ENCODE assay signal across 24 mouse cellular contexts in genomic region chr17:67902847-67903246, GRCm38 (mm10).
DNase-seq lines count a peak whose midpoint lies in the region; ATAC-seq and TF ChIP-seq lines count a peak whose summit lies in the region.
"Had no signal": no experiment of that assay in that cellular context is flagged by ENCODE, and none has a peak within 500 bp of the region (broad histone marks: within the 10 kb centered on the region; RNA-seq: fewer than 3 reads in every experiment).

No protein-coding gene starts in this region.

- no peaks in the 10 kb centered on the region for H3K9me3 ChIP-seq in embryonic facial prominence, embryonic 11.5 days (replicated peaks; ENCODE audit: control insufficient read depth, low read length)
- no peaks in the 10 kb centered on the region for H3K9me3 ChIP-seq in embryonic facial prominence, embryonic 10.5 days
- no peaks in the 10 kb centered on the region for H3K9me3 ChIP-seq in intestine, embryonic 16.5 days (ENCODE audit: control insufficient read depth, low read length)
- no peaks in the 10 kb centered on the region for H3K9me3 ChIP-seq in intestine, postnatal 0 days (ENCODE audit: control insufficient read depth)
- H3K9me3 ChIP-seq in lung, embryonic 14.5 days (ENCODE audit: low read depth, low read length): no peaks in the 10 kb centered on the region
- H3K9me3 ChIP-seq: embryonic facial prominence, embryonic 12.5 days; intestine, embryonic 15.5 days; midbrain, embryonic 13.5 days; neural tube, embryonic 13.5 days had no signal

- TF ChIP-seq CTCF in intestine, postnatal 0 days (IDR thresholded peaks at IDR 0.05; ENCODE audit: low read depth): no peak
- no peak for TF ChIP-seq CTCF in lung, embryonic 14.5 days (IDR thresholded peaks at IDR 0.05; ENCODE audit: low read depth)

- peak; percentile 22 for DNase-seq in embryonic facial prominence, embryonic 11.5 days (ENCODE audit: low spot score)
- no peak for DNase-seq in embryonic facial prominence, embryonic 10.5 days (ENCODE audit: low spot score)
- DNase-seq in lung, embryonic 14.5 days: peak; percentile 32
- no peak for DNase-seq in lung, adult 18-20 months
- DNase-seq in cerebellum, postnatal 36 days: no peak
- DNase-seq: adrenal gland, postnatal 14 days; cerebellum, adult 2 months; cerebellum, postnatal 25 days; gastrocnemius, postnatal 36 days; heart, postnatal 4 days; kidney, postnatal 36 days; left cerebral cortex, postnatal 4 days; lung, postnatal 10 days; right cerebral cortex, adult 18-20 months; right cerebral cortex, postnatal 4 days; thymus, postnatal 25 days had no signal

- H3K9ac ChIP-seq in embryonic facial prominence, embryonic 11.5 days (replicated peaks; ENCODE audit: low read length): no peak overlapping the region
- no peak overlapping the region for H3K9ac ChIP-seq in intestine, embryonic 16.5 days (ENCODE audit: low read depth, low read length)
- H3K9ac ChIP-seq in intestine, postnatal 0 days (ENCODE audit: low read depth, low read length): no peak overlapping the region
- no peak overlapping the region for H3K9ac ChIP-seq in lung, embryonic 14.5 days
- H3K9ac ChIP-seq: embryonic facial prominence, embryonic 12.5 days; intestine, embryonic 15.5 days; midbrain, embryonic 13.5 days; neural tube, embryonic 13.5 days had no signal

- no peaks in the 10 kb centered on the region for H3K4me1 ChIP-seq in embryonic facial prominence, embryonic 11.5 days (ENCODE audit: control insufficient read depth, insufficient read depth, low read length)
- H3K4me1 ChIP-seq in embryonic facial prominence, embryonic 10.5 days: peaks cover 15% of the 10 kb centered on the region
- H3K4me1 ChIP-seq in intestine, embryonic 16.5 days (ENCODE audit: control insufficient read depth, insufficient read depth, low read length): peaks cover 4% of the 10 kb centered on the region; the same call in 1 of the 2 replicates
- H3K4me1 ChIP-seq in intestine, postnatal 0 days (replicated peaks; ENCODE audit: control insufficient read depth, insufficient read depth, low read length): no peaks in the 10 kb centered on the region
- no peaks in the 10 kb centered on the region for H3K4me1 ChIP-seq in lung, embryonic 14.5 days (ENCODE audit: insufficient read depth)
- H3K4me1 ChIP-seq: intestine, embryonic 15.5 days; midbrain, embryonic 13.5 days had no signal

- H3K4me3 ChIP-seq in embryonic facial prominence, embryonic 11.5 days (ENCODE audit: low read depth, low read length): no peak overlapping the region
- H3K4me3 ChIP-seq in embryonic facial prominence, embryonic 10.5 days: no peak overlapping the region
- H3K4me3 ChIP-seq in intestine, embryonic 16.5 days (ENCODE audit: low read length): no peak overlapping the region
- H3K4me3 ChIP-seq in intestine, postnatal 0 days (ENCODE audit: low read depth, low read length): no peak overlapping the region
- H3K4me3 ChIP-seq in lung, embryonic 14.5 days (ENCODE audit: low read depth, low read length): no peak overlapping the region
- H3K4me3 ChIP-seq: embryonic facial prominence, embryonic 12.5 days; intestine, embryonic 15.5 days; midbrain, embryonic 13.5 days; neural tube, embryonic 13.5 days had no signal

- peaks cover 4% of the 10 kb centered on the region; the same call in 1 of the 2 replicates for H3K36me3 ChIP-seq in embryonic facial prominence, embryonic 11.5 days (replicated peaks; ENCODE audit: control insufficient read depth, insufficient read depth, low read depth, low read length)
- H3K36me3 ChIP-seq in embryonic facial prominence, embryonic 10.5 days (replicated peaks): peaks cover 44% of the 10 kb centered on the region
- H3K36me3 ChIP-seq in intestine, embryonic 16.5 days (ENCODE audit: control insufficient read depth, insufficient read depth, low read length): no peaks in the 10 kb centered on the region
- no peaks in the 10 kb centered on the region for H3K36me3 ChIP-seq in intestine, postnatal 0 days (ENCODE audit: control insufficient read depth, insufficient read depth)
- H3K36me3 ChIP-seq in lung, embryonic 14.5 days (ENCODE audit: insufficient read depth): peaks cover 25% of the 10 kb centered on the region
- H3K36me3 ChIP-seq: intestine, embryonic 15.5 days; midbrain, embryonic 13.5 days; neural tube, embryonic 13.5 days had no signal

- H3K27ac ChIP-seq in embryonic facial prominence, embryonic 11.5 days (replicated peaks; ENCODE audit: low read depth, low read length): no peak overlapping the region
- no peak overlapping the region for H3K27ac ChIP-seq in embryonic facial prominence, embryonic 10.5 days (replicated peaks)
- no peak overlapping the region for H3K27ac ChIP-seq in intestine, embryonic 16.5 days (ENCODE audit: low read length)
- H3K27ac ChIP-seq in intestine, postnatal 0 days (ENCODE audit: low read depth, low read length): no peak overlapping the region
- no peak overlapping the region for H3K27ac ChIP-seq in lung, embryonic 14.5 days (ENCODE audit: low read depth)
- H3K27ac ChIP-seq: embryonic facial prominence, embryonic 12.5 days; intestine, embryonic 15.5 days; midbrain, embryonic 13.5 days; neural tube, embryonic 13.5 days had no signal

- WGBS in embryonic facial prominence, embryonic 11.5 days: 81% methylated on average over 4 of the region's 4 CpGs
- WGBS in embryonic facial prominence, embryonic 10.5 days: 87% methylated on average over 4 of the region's 4 CpGs
- WGBS in intestine, embryonic 16.5 days: 83% methylated on average over 4 of the region's 4 CpGs
- whole genome bisulfite sequencing in intestine, postnatal 0 days: 85% methylated on average over 4 of the region's 4 CpGs
- WGBS in lung, embryonic 14.5 days: 82% methylated on average over 4 of the region's 4 CpGs

- no peak overlapping the region for H3K4me2 ChIP-seq in embryonic facial prominence, embryonic 11.5 days (ENCODE audit: low read depth, low read length)
- H3K4me2 ChIP-seq in intestine, embryonic 16.5 days (ENCODE audit: low read depth, low read length): no peak overlapping the region
- no peak overlapping the region for H3K4me2 ChIP-seq in intestine, postnatal 0 days (replicated peaks; ENCODE audit: low read depth)
- no peak overlapping the region for H3K4me2 ChIP-seq in lung, embryonic 14.5 days
- H3K4me2 ChIP-seq: embryonic facial prominence, embryonic 12.5 days; intestine, embryonic 15.5 days; midbrain, embryonic 13.5 days; neural tube, embryonic 13.5 days had no signal

- no peak for ATAC-seq in embryonic facial prominence, embryonic 11.5 days (replicated peaks; ENCODE audit: insufficient number of reproducible peaks, low FRiP score, low TSS enrichment, low read depth)
- peak; percentile 31; the same call in 1 of the 2 replicates for ATAC-seq in intestine, embryonic 16.5 days
- no peak for ATAC-seq in intestine, postnatal 0 days
- ATAC-seq in lung, embryonic 14.5 days (ENCODE audit: insufficient read depth): no peak
- ATAC-seq in megakaryocyte progenitor cell, adult 5-6 weeks (replicated peaks; ENCODE audit: poor library complexity): peak; percentile 76
- ATAC-seq: hindbrain, embryonic 16.5 days; intestine, embryonic 15.5 days; midbrain, embryonic 13.5 days had no signal

- H3K27me3 ChIP-seq in embryonic facial prominence, embryonic 11.5 days (ENCODE audit: control insufficient read depth, insufficient read depth, low read length): no peaks in the 10 kb centered on the region
- no peaks in the 10 kb centered on the region for H3K27me3 ChIP-seq in embryonic facial prominence, embryonic 10.5 days (replicated peaks; ENCODE audit: low read depth, poor library complexity, severe bottlenecking)
- H3K27me3 ChIP-seq in intestine, embryonic 16.5 days (replicated peaks; ENCODE audit: control insufficient read depth, insufficient read depth, low read length): no peaks in the 10 kb centered on the region
- H3K27me3 ChIP-seq in intestine, postnatal 0 days (replicated peaks; ENCODE audit: control insufficient read depth, insufficient read depth, low read length): no peaks in the 10 kb centered on the region
- H3K27me3 ChIP-seq in lung, embryonic 14.5 days (ENCODE audit: insufficient read depth, low read length): no peaks in the 10 kb centered on the region
- H3K27me3 ChIP-seq: embryonic facial prominence, embryonic 12.5 days; intestine, embryonic 15.5 days; midbrain, embryonic 13.5 days; neural tube, embryonic 13.5 days had no signal

Comparison
In these comparisons a context has a peak if more than half of its experiments do, and no peak if none do; other contexts are left out.
1. ATAC-seq: peak in intestine, embryonic 16.5 days (single experiment) and megakaryocyte progenitor cell, adult 5-6 weeks (single experiment); none in embryonic facial prominence, embryonic 11.5 days (single experiment), intestine, postnatal 0 days (single experiment) and lung, embryonic 14.5 days (single experiment).
2. DNase-seq: peak in embryonic facial prominence, embryonic 11.5 days (single experiment) and lung, embryonic 14.5 days (single experiment); none in embryonic facial prominence, embryonic 10.5 days (single experiment), lung, adult 18-20 months (0 of 2) and cerebellum, postnatal 36 days (0 of 2).